Mouse (Mus musculus): Measurements from ENCODE around the gene Btbd3.

GRCm38 (mm10) chr2:138265356-138266005 is 9.1 kb downstream of the Btbd3 start:
- TF ChIP-seq POLR2A (IDR thresholded peaks at IDR 0.05; ENCODE audit: borderline replicate concordance, low read depth, low read length): no peak
- no peak for TF ChIP-seq CTCF (IDR thresholded peaks at IDR 0.05; ENCODE audit: low read depth, low read length)

Data from bone marrow macrophage, adult 2 months (primary cell).